Mouse (Mus musculus) spleen, adult 12 weeks (tissue): ENCODE data around the gene Mettl6.
A peak's percentile ranks its signal among the peaks of the same experiment; 100 is the strongest.
"Not testable (repeated sequence)": the region's sequence is repeated elsewhere in the genome, so short reads cannot be mapped to it uniquely, and the experiment has no call there.

Experiments
- DNase-seq: peaks from one replicate; pipeline ENCODE4 v3.0.0; 2022; ENCODE audit warnings: low spot score

Mettl6 gene

DNA sequence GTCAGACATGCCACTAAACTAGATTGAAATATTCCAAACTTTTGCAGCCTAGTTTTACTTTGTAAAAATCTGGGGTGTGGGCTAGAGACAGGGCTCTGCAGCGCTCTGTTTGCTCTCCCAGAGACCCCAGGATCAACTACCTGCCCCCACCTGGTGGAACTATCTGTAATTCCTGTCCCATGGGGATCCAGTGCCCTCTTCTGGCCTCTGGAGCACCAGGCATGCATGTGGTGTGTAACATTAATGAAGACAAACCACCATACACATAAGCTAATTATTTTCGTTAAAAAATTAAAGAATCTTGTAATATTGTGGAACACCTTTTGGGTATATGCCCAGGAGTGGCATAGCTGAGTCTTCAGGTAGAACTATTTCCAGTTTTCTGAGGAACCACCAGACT lies 21.5 kb downstream of the Mettl6 start:
- DNase-seq, result no peak

- DNase-seq, result peak; percentile 22
These were observed 22.3 kb downstream of the Mettl6 start for GRCm38 (mm10) chr14:31472451-31473061.

DNA sequence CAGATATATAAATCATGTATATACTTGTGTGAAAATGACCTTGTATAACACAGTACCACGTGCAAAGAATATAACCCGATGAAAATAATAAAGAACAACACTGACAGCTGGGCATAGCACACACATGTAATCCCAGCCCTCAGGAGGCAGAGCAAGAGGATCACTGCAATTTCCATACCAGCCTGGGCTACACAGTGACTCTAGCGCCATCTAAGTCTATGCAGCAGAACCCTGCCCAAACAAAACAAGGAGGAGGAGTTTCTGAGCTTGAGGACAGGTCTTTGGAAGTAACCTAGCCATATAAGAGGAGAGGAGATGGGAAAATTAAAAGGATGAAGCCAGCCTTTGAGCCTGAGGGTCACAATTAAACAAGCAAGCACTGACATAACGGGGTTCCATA lies 25.1 kb downstream of the Mettl6 start:
- DNase-seq, result no peak

DNA sequence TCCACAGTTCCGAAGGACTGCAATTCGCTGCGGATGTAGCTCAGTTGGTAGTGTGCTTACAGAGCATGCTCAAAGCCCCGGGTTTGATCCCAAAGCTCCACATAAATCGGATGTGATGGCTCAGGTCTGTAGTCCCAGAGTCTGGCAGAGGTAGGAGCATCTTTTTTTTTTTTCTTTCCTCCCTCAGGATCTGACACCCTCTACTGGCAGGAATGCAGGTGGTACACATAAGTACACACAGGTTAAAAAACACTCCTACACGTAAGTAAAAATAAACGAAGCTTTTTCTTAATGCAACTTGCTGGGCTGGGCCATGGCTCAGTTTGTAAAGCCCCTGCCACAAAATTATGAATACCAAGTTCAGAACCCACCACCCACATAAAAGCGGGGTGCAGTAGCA lies 30.7 kb downstream of the Mettl6 start:
- DNase-seq, result no peak

DNA sequence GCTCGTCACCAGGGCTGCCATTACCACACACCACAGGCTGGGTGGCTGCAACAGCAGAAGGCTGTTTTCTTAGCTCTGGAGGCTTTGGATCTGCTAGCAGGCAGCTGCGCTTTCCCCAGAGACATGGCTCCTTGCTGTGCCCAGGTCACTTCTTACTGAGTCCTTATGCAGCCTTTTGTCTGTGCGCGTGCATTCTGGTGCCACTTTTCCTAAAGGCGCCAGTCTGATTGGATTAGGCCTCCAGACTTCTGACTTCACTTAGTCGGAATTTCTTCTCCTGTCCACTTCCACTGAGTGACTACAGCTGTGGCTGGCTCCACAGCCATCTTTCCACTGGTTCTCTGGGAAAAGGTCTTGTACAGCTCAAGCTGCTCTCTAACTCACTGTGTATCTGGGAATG lies 32.0 kb downstream of the Mettl6 start:
- no peak for DNase-seq

- DNase-seq, result not testable (repeated sequence)
These were observed 32.6 kb downstream of the Mettl6 start for GRCm38 (mm10) chr14:31462226-31462625.

DNA sequence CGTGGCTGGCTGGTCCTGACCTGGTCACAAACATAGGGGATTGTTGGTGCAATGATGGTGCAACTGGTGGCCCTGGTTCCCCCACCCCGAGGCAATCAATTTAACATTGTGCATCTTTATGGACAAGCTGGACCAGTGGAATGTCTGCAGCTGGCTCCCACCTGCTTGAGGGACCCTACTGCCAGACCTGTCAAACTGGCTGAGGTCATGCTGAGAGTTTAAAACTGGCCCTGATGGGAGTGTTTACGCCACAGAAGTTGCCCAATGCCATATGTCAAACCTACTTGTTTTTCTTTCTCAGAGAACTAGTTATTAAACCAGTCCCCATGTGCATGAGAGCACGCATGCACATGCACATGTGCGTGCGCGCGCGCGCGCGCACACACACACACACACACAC lies 36.8 kb downstream of the Mettl6 start:
- no peak for DNase-seq

GRCm38 (mm10) chr14:31456064-31456721 lies 38.6 kb downstream of the Mettl6 start:
- no peak for DNase-seq

- no peak for DNase-seq
These were observed 39.8 kb downstream of the Mettl6 start for GRCm38 (mm10) chr14:31454849-31455566.

- not testable (repeated sequence) for DNase-seq
These were observed 40.9 kb downstream of the Mettl6 start for GRCm38 (mm10) chr14:31453946-31454345.

DNA sequence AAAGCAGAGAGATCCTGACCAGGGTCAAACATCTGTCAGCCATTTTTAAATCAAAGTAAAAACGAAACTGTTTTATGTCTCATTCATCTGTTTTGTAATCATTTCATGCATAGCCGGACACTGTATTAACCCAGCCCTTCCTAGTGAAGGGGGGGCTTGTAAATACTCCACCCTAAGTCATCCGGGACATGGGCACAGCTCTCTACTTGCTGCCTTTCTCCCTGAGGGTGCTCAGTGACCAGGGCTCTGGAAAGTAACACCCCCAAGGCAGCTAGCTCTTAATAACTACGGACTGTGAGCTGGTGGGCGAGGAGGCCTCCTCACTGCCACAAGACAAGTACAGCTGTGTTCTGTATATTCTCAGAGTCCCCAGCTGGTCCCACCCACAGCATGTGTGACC lies 45.8 kb downstream of the Mettl6 start:
- DNase-seq, result no peak

GRCm38 (mm10) chr14:31443616-31444015 lies 51.2 kb downstream of the Mettl6 start:
- no peak for DNase-seq

DNA sequence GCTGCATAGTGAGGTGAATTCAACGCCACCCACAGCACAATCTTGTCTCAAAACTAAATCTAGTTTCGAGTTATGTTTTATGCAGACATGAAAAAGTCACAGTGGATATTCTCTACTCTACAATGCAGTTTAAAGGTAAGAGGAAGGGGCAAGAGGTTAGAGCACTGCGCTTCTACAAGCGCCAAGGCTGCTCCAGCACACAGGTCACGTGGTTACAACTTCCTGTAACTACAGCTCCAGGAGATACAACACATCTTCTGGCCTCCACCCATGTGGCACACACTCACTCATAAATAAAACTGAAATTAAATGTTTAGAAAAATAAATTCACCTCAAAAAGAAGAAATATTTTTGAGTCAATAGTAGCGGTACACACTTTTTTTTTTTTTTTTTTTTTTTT lies 54.1 kb downstream of the Mettl6 start:
- no peak for DNase-seq

DNA sequence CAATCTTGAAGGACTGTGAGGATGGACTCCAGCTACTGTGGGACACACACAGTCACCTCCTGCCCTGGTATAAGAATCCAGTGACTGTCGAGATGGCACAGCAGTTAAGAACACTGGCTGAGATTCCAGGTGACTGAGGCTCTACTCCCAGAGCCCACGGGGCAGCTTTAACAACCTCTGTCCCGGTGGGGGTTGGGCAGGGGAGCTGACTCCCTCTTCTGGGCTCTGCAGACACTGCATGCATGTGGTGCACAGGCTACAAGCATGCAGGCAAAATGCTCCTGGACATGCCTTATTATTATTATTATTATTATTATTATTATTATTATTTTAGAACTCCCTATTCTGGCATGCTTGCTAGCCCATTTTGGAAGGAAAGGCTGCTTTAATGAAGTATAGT lies 54.6 kb downstream of the Mettl6 start:
- DNase-seq, result no peak

- no peak for DNase-seq
These were observed 55.6 kb downstream of the Mettl6 start for GRCm38 (mm10) chr14:31439279-31439678.

DNA sequence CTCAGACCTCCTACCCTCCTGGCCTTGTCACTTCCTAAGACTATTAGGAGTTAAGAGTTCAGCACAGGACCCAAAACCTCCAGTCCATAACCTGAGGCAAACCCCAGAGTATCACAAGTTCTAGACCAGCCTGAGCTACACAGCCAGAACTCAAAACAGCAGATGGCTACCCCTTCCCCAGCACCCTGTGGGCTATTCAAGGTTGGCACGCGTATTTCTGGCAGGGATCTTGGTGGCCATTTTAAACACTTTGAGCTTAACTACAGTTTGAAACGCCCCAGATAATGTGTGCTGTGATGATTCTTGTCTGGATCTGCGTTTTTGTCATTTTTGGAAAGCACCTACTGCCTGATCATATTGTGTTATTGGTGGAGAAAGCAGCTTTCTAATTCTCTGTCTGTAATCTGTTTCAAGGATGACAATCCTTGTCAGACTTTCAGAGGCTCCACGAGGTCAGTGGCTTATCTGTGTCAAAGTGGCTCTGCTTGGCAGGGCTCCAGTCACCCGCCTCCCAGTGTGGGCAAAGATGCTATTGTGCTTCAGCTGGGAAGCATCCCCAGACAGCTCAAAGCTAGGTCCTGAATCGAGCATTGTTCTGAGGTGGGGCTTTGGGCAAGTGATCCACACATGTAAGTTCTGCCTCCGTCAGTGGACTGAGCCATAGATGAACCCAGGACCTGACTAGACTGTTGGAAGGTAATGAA lies 56.9 kb downstream of the Mettl6 start:
- no peak for DNase-seq

DNA sequence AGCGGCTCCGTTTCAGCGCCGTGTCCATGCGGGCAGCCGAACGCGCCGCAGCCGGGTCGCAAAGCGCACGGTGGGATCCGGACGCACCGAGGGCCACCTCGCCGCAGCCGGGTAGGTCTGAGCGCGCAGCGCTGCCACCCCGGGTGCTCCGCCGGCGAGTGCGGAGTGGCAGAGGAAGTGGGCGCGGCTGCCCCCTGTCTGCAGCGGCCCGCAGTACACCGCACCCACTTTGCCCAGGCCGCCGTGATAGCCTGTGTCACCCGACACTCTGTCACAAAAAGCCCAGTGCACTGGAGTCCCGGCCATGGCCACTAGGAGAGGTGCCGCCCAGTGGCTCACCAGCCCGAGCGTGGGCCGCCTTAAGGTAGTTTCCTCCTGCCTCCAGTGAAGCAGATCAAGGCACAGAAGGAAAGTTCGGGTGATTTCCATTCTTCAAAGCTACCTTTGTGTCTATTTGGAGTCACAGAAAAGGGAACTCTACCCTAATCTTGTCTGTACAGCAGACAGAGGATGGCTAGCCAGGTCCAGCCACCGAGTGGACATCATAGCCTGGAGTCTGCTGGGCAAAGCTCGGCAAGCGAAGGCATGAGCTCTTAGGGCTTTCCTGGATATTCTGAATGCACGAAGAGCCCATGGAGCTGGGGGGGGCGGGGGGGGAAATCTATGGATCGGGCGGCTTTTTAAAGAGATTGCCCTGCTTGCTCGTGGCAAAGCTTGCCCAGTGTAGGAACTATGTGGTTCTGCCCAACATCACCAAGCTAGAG lies 58.7 kb downstream of the Mettl6 start, which contains the start of gene Sh3bp5:
Gene Sh3bp5, minus strand, starts transcription at position 149 of the 764 bp plus-strand sequence.
- DNase-seq, result peak; percentile 84

- no peak for DNase-seq
These were observed 59.6 kb downstream of the Mettl6 start for GRCm38 (mm10) chr14:31435018-31435915.

DNA sequence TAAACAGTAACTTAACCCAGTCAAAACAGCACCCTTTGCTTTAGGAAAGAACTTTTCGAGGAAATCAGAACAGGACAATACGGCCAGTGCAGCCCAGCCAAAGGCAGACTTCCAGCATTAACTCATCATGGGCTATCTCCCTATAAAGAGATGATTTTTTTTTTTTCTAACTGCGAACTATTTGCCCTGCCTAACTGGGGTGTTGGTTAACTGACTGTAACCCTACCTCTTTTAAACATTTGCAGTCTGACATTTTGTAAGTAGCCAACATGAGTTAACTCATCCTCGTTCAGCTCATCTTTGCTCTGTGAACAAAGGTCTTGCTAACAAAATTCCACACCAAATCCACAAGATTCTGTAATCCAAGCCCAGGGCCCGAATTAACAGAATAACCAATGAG lies 60.4 kb downstream of the Mettl6 start:
- no peak for DNase-seq

DNA sequence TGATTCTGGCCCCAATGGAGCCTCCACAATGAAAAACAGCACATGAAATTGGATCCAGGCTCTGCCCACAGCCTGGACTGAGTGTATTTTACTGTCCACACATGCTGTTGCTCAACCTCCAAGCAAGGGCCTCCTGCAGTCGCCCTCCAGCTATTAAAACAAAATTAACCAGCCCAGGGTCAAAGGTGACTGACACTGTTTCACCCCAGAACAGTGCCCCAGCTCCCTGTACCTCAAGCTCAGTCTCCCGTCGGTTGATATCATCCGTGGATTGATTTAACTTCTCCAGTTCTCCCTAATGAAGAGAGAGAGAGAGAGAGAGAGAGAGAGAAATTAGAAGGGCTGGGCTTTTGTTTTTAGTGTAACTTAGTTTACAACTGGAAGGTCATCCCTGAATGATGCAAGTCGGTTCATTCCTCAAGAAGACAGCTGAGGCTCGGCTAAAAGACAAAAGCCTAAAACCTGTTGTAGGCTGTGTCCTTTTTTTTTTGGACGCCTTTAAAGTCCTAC lies 60.9 kb downstream of the Mettl6 start:
- DNase-seq, result no peak

DNA sequence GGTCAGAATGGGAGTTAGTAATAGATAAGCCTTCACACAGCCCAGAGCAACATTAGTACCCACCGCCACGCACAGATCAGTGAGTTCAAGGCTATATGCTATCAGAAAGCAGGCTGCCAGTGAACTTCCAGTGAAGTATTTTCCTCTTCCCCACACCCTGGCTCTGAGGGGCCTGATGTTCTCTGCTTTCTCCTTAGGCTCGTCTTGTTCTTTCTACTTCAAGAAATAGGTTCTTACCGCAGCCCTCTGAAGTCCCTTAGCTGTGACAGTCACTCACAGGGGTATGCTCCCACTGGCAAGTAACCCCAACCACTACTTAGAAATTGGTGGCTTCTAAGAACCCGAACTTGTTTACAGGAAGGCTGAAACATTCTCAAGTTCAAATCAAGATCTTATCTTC lies 61.7 kb downstream of the Mettl6 start:
- DNase-seq, result no peak
